Mouse (Mus musculus) forebrain, embryonic 11.5 days (tissue): ENCODE results near the gene Aarsd1. TPM values are rescaled to one million over a fixed set of nuclear protein-coding genes. Genes with fewer than 3 reads are reported as not detected.
"Not testable (repeated sequence)": the region's sequence is repeated elsewhere in the genome, so short reads cannot be mapped to it uniquely, and the experiment has no call there.

ENCODE experiments used
- ATAC-seq: fragments of 200-750 bp; cut with Nextera tagmentation; replicated peaks from 2 replicates; pipeline ENCODE4 v1.8.0; 2017; ENCODE audit warnings: moderate TSS enrichment; ENCODE audit not compliant: low FRiP score
- DNase-seq: peaks from one replicate; pipeline ENCODE4 v3.0.0-alpha.2; 2017; ENCODE audit warnings: low spot score
- H3K27ac ChIP-seq: fragments of 300-500 bp; sonication (generic); 2 replicates; pipeline ENCODE4 v1.5.1; 2014; ENCODE audit warnings: low read depth, low read length
- H3K27me3 ChIP-seq: fragments of 300-500 bp; sonication (generic); 2 replicates; pipeline ENCODE4 v1.6.1; 2014; ENCODE audit warnings: mild to moderate bottlenecking, low read length, mixed read lengths; ENCODE audit not compliant: control insufficient read depth, insufficient read depth
- H3K36me3 ChIP-seq: fragments of 300-500 bp; sonication (generic); 2 replicates; pipeline ENCODE4 v1.6.1; 2014; ENCODE audit warnings: mild to moderate bottlenecking, low read length, moderate library complexity, mixed read lengths; ENCODE audit not compliant: control insufficient read depth, insufficient read depth
- H3K4me1 ChIP-seq: fragments of 300-500 bp; sonication (generic); replicated peaks from 2 replicates; pipeline ENCODE4 v1.6.1; 2014; ENCODE audit warnings: low read length, mixed read lengths; ENCODE audit not compliant: control insufficient read depth, insufficient read depth
- H3K4me2 ChIP-seq: fragments of 300-500 bp; sonication (generic); 2 replicates; pipeline ENCODE4 v1.6.1; 2014; ENCODE audit warnings: low read depth, mild to moderate bottlenecking, low read length, moderate library complexity, mixed read lengths; ENCODE audit not compliant: severe bottlenecking
- H3K4me3 ChIP-seq: fragments of 300-500 bp; sonication (generic); 2 replicates; pipeline ENCODE4 v1.5.1; 2014; ENCODE audit warnings: low read depth, low read length
- H3K9ac ChIP-seq: fragments of 300-500 bp; sonication (generic); 2 replicates; pipeline ENCODE4 v1.6.1; 2014; ENCODE audit warnings: low read length
- H3K9me3 ChIP-seq: fragments of 300-500 bp; sonication (generic); 2 replicates; pipeline ENCODE4 v1.6.1; 2016; ENCODE audit warnings: low read length, mixed read lengths; ENCODE audit not compliant: control insufficient read depth
- WGBS: fragments of 180-500 bp; shearing (Covaris S2); extraction: QIAGEN DNeasy Blood & Tissue Kit; methylation state at CpG from one replicate; pipeline ENCODE4 v1.1.7; 2014; 5-methylcytosine and 5-hydroxymethylcytosine counted together
- polyA plus RNA-seq: library from polyadenylated mRNA; unstranded; fragments of >200 nt; fragmentation: Nextera tagmentation; extraction: Ambion mirVana; gene quantifications from 2 replicates; pipeline ENCODE4 v1.2.1, GENCODE M21; 2014

Aarsd1 gene
- polyA plus RNA-seq, 1 experiment from 2014 or later: 101 TPM

- H3K4me1 ChIP-seq, DNase-seq, H3K4me2 ChIP-seq, ATAC-seq, H3K27ac ChIP-seq, H3K9ac ChIP-seq, H3K9me3 ChIP-seq, H3K27me3 ChIP-seq, H3K36me3 ChIP-seq, H3K4me3 ChIP-seq: not testable (repeated sequence)
- WGBS: 83% methylated on average over 4 of the region's 4 CpGs
These were observed 32.2 kb upstream of the Aarsd1 start for GRCm38 (mm10) chr11:101449596-101449995.

GRCm38 (mm10) chr11:101448899-101449298 is 31.5 kb upstream of the Aarsd1 start:
- H3K4me2 ChIP-seq: 0 out of 2 replicates have a peak overlapping the region, but pooled peaks have one; percentile 8
- H3K27ac ChIP-seq: no peak overlapping the region
- H3K27me3 ChIP-seq: no peaks in the 10 kb centered on the region
- peaks cover under 1% of the 10 kb centered on the region; the same call in 1 of the 2 replicates for H3K4me1 ChIP-seq
- H3K4me3 ChIP-seq: no peak overlapping the region
- peaks cover 12% of the 10 kb centered on the region; the same call in 1 of the 2 replicates for H3K36me3 ChIP-seq
- H3K9me3 ChIP-seq: no peaks in the 10 kb centered on the region
- WGBS: 89% methylated on average over 4 of the region's 4 CpGs
- DNase-seq: peak; percentile 42
- H3K9ac ChIP-seq: no peak overlapping the region
- ATAC-seq: no peak

GRCm38 (mm10) chr11:101448274-101448746 is 30.9 kb upstream of the Aarsd1 start, which contains the start of gene Ifi35:
TSS of gene Ifi35 (plus strand) at chr11:101448407.
- 43% methylated on average over 10 of the region's 10 CpGs for WGBS
- H3K4me3 ChIP-seq: no peak within 1 kb of the TSS

GRCm38 (mm10) chr11:101447786-101448185 is 30.4 kb upstream of the Aarsd1 start:
- 90% methylated on average over 5 of the region's 5 CpGs for WGBS
- H3K4me2 ChIP-seq: no peak overlapping the region
- H3K4me1 ChIP-seq: peaks cover 7% of the 10 kb centered on the region
- peaks cover 15% of the 10 kb centered on the region; the same call in 1 of the 2 replicates for H3K36me3 ChIP-seq
- H3K9ac ChIP-seq: no peak overlapping the region
- DNase-seq (no peak), ATAC-seq (no peak)
- H3K27ac ChIP-seq: no peak overlapping the region
- H3K4me3 ChIP-seq: no peak overlapping the region
- H3K9me3 ChIP-seq: no peaks in the 10 kb centered on the region
- H3K27me3 ChIP-seq: no peaks in the 10 kb centered on the region

More at GRCm38 (mm10) chr11:101448274-101448746, 30.9 kb upstream of the Aarsd1 start, which contains the start of gene Ifi35:
- no peaks in the 10 kb centered on the region for H3K27me3 ChIP-seq
- H3K27ac ChIP-seq: no peak within 1 kb of the TSS
- H3K4me1 ChIP-seq: peaks cover 5% of the 10 kb centered on the region
- peaks cover 15% of the 10 kb centered on the region; the same call in 1 of the 2 replicates for H3K36me3 ChIP-seq
- DNase-seq (peak; percentile 54), ATAC-seq (no peak)
- H3K9me3 ChIP-seq: no peaks in the 10 kb centered on the region
- H3K4me2 ChIP-seq: 0 out of 2 replicates have a peak within 1 kb of the TSS, but pooled peaks have one; percentile 8
- 0 out of 2 replicates have a peak within 1 kb of the TSS, but pooled peaks have one; percentile 5 for H3K9ac ChIP-seq

DNA sequence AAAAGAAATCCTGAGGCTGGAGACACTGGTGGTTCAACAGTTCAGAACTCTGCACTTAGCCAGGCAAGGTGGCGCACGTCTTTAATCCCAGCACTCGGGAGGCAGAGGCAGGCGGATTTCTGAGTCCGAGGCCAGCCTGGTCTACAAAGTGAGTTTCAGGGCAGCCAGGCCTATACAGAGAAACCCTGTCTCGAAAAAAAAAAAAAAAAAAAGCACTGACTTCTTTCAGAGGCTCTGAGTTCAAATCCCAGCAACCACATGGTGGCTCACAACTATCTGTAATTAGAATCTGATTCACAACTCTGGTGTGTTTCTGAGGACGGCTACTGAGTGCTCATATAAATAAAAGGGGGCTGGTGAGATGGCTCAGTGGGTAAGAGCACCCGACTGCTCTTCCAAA is 29.4 kb upstream of the Aarsd1 start:
- not testable (repeated sequence) for H3K9ac ChIP-seq, H3K27ac ChIP-seq, H3K9me3 ChIP-seq, H3K4me1 ChIP-seq, H3K4me3 ChIP-seq, ATAC-seq, H3K27me3 ChIP-seq, H3K4me2 ChIP-seq
- peak; percentile 21 for DNase-seq
- peaks cover 15% of the 10 kb centered on the region; the same call in 1 of the 2 replicates for H3K36me3 ChIP-seq
- WGBS: 91% methylated on average over 8 of the region's 8 CpGs

- Histone ChIP-seq H3K4me3 (no peak overlapping the region), H3K4me2 (no peak overlapping the region), H3K9ac (no peak overlapping the region), H3K27me3 (no peaks in the 10 kb centered on the region), H3K36me3 (peaks cover 15% of the 10 kb centered on the region; the same call in 1 of the 2 replicates), H3K27ac (no peak overlapping the region), H3K4me1 (peaks cover 7% of the 10 kb centered on the region), H3K9me3 (no peaks in the 10 kb centered on the region)
- ATAC-seq: no peak
- peak; percentile 47 for DNase-seq
- 81% methylated on average over 1 of the region's 1 CpGs for WGBS
These were observed 28.9 kb upstream of the Aarsd1 start for GRCm38 (mm10) chr11:101446319-101446718.

DNA sequence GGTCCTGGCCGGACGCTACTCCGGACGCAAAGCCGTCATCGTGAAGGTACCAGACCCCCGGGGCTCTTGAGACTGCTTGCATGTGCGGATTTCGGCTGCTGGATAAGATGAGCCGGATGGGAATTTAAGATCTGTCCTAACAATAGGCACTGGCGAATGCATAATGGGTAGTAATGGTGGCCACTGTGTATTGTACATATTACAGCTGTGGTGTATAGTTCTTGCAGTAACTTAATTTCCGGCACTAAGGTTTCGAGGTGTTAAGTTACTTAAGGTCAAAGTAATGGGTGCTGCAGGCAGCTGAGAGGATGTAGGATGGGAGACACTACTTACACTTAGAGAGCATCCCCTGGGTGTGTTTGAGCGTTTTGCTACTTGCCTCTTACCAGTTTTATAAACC is 25.3 kb upstream of the Aarsd1 start:
- ATAC-seq: no peak
- H3K27me3 ChIP-seq: no peaks in the 10 kb centered on the region
- WGBS: 3% methylated on average over 14 of the region's 14 CpGs

GRCm38 (mm10) chr11:101442127-101442693 is 24.8 kb upstream of the Aarsd1 start, which contains the start of gene Rpl27:
TSS of gene Rpl27 (plus strand) at chr11:101442298.
- peak; percentile 99 for DNase-seq
- Histone ChIP-seq H3K27me3 (no peaks in the 10 kb centered on the region), H3K4me1 (peaks cover 7% of the 10 kb centered on the region), H3K27ac (peak within 1 kb of the TSS; percentile 77), H3K4me2 (peak within 1 kb of the TSS; percentile 92), H3K4me3 (peak within 1 kb of the TSS; percentile 90), H3K9ac (peak within 1 kb of the TSS; percentile 89), H3K9me3 (no peaks in the 10 kb centered on the region), H3K36me3 (peaks cover 15% of the 10 kb centered on the region; the same call in 1 of the 2 replicates)
- peak; percentile 97 for ATAC-seq
- WGBS: under 1% methylated on average over 42 of the region's 42 CpGs

More for the DNA sequence above, 25.3 kb upstream of the Aarsd1 start:
- H3K4me1 ChIP-seq: peaks cover 7% of the 10 kb centered on the region
- no peaks in the 10 kb centered on the region for H3K9me3 ChIP-seq
- H3K4me3 ChIP-seq: peak overlapping the region; percentile 90
- H3K36me3 ChIP-seq: peaks cover 15% of the 10 kb centered on the region; the same call in 1 of the 2 replicates
- peak overlapping the region; percentile 89 for H3K9ac ChIP-seq
- peak overlapping the region; percentile 77 for H3K27ac ChIP-seq
- H3K4me2 ChIP-seq: peak overlapping the region; percentile 92
- peak; percentile 49 for DNase-seq
